Mouse (Mus musculus): Measurements from ENCODE around the gene Coro6. TPM values are rescaled to one million over a fixed set of nuclear protein-coding genes. Genes with fewer than 3 reads are reported as not detected.

The Coro6 gene
- polyA plus RNA-seq, 3 experiments from 2014 or later, result not detected

DNA sequence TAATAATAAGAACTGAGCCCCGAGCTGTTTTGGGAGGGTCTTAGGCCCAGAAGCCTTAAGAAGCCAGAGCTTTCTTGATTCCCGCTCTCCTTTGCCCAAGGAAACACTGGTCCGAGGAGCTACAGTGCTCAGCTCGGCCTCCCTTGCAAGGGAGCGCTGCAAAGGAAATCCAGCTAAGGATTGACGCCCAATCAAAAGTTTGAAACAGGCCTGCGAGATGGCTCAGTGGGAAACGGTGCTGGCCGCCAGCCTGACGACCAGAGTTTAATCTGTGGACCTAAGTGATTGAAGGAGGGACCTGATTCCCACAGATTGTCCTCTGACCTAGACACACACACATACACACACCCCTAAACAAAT is 51.6 kb downstream of the Coro6 start:
- ATAC-seq, result no peak

DNA sequence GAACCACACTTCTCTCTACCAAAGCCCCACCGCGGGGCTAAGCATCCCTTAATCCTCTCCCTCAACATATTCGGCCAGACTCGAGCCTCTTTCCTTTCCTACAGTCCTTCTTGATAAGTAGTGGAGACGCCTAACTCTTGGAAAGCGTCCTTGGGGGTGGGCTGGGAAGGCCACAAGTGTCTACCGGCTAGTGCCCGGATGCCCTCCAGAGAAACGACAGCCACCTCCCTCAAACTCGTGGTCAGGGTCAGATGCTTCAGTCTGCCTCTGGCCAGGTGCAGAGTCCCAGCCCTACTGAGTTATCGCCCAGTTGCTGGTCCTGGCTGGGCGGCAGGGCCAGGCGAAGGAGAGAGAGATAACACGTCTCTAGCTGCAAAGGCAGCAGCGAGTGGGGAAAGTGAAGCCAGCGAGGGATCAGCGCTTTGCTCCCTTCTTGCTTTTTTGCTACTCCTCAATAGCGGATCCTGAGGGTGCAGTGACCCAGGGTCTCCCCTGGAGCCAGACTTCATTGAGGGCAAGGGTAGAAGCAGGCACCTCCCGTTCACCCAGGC is 52.1 kb downstream of the Coro6 start:
- ATAC-seq, result no peak

DNA sequence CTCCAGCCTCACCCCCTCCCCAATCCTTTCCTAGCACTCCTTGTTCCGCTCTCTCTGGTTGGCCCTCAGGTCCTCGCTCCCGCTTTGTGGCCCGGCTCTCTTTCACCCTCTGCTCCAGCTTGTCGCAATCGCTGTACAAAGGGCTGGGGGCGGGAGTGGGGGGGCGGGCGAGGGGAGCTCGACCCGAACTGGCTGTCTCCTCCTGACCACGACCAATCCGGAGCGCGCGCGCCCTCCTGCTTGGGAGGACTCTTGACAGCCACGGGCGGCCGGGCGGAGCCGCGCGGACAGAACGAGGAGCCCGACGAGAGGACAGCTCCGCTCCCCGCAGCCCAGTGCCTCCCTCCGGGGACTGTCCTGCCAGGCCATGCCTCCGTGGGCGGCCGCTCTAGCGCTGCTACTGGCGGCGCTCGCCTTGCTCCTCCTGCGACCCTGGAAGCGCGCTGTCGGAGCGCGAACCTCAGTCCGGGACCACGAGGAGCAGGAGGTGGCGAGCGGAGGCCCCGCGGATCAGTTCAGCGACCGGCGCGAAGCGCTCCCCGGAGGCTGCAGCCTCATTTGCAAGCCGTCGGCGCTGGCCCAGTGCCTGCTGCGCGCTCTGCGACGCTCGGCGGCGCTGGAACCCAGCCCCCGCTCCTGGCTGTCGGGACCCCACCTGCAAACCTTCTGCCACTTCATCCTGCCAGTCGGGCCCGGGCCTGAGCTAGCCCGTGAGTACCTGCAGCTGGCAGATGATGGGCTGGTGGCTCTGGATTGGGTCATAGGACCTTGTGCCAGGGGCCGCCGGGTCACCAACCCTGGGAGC is 52.8 kb downstream of the Coro6 start, which contains the start of gene Abhd15:
TSS of gene Abhd15 (plus strand) at position 290 of the 805 bp plus-strand sequence.
- no peak for ATAC-seq

DNA sequence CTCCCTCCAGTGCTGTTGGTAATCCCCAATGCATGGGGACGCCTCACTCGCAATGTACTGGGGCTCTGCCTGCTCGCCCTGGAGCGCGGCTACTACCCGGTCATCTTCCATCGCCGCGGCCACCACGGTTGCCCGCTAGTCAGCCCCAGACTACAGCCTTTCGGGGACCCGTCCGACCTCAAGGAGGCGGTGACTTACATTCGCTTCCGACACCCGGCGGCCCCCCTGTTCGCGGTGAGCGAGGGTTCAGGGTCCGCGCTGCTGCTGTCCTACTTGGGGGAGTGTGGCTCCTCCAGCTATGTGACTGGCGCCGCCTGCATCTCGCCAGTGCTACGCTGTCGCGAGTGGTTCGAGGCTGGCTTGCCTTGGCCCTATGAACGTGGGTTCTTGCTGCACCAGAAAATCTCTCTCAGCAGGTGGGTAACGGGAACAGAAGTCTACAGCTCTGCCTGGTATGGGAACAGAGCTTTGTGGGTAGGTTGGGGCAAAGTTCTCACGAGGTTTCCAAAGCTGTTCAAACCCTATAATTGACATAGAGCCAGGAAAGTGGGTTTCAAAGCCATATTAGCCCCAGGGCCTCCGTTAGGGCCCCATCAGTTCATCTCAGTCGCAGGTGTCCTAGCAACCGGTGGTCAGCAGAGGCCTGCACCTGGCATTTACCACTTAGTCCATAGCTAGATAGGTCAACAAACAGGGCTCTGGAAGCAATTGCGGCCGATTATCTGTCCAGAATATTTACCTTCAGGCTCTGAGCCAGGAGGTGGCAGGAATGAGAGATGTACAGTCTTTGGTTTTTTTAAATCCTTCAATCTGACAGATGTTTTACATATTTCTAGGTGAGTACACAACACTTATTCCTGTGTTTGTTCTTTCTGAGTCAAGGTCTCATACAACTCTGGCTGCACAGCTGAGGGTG is 53.7 kb downstream of the Coro6 start, which contains the start of gene Trp53i13:
TSS of gene Trp53i13 (minus strand) at position 344 of the 916 bp plus-strand sequence.
- no peak for ATAC-seq

DNA sequence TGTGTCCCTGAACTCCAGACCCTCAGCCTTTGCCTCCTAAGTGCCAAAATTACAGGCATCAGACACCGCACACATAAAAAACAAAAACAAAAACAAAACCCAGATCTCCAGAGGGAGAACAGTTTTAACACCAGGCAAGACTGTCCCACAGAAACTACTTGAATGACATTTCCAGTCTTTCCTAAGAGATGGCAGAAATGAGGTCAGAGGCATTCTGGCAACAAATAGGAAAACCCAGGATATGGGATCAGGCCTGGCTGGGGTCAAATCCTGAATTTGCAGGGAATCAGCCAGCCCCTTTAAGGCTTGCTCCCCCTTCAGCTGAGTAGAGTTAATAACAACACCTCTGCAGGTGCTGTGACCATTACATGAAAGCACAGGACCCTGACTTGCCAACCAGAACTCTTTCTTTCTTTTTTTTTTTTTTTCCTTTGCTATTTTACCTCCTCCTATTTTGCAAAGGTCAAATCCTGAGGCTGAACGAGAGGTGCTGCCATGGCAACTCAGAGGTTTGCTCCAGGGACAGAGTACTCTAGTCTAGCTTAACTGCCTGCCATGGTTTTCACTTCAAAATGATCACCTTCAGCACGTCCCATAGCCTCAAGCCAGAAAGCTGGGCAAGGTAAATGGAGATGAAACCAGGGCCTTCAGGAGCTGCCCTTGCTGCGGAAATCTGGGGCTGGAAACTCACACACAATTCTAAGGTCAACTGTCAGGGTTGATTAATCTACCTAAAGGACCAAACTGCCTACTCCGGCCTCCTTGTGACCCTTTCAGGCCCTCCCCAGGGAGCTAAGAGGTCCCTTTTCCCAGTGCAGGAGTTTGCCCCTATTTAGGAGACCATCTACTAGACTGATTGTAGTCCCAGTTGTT is 54.6 kb downstream of the Coro6 start:
- ATAC-seq, result no peak

DNA sequence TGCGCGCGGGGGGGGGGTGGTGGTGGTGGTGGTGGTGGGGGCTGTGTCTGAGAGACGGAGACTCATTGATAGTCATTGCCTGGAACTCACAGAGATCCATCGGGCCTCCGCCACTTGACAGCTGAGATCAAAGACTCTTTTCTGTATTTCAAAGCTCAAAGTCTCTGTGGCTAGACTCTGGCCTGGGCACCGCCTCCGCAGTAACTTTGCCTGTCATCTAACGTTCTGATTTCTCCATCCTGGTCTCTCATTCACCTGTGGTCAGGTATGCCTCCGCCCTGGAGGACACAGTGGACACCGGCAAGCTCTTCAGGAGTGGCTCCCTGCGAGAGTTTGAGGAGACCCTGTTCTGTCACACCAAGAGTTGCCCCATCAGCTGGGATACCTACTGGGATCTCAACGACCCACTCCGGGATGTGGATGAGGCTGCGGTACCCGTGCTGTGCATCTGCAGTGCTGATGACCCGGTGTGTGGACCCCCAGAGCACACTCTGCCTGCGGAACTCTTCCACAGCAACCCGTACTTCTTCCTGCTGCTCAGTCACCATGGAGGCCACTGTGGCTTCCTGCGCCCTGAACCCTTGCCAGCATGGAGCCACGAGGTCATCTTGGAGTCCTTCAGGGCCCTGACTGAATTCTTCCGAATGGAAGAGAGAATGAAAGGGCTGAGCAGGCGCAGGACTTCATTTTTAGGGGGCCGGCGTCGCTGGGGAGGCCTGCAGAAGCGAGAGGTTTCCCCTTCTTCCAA is 56.0 kb downstream of the Coro6 start:
- no peak for ATAC-seq

DNA sequence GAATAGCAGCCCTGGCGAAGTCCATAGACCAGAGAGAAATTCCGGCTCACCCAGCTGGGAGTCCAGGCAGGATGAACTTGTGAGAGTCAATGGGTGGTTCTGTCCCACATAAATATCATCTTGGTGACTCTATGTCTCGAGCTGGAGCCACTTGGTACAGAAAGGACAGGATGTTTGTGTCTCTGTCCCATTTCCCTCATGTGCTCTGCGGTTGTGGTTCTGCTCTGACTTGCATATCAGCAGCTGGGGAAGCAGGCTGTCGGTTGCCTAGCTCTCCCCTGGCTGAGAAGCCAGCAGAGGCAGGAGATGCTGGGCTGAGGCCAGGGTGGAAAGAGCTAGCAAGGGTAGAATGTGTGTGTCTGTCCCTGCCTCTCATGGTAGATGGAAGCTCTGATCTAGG is 56.8 kb downstream of the Coro6 start, which contains the start of gene Gm10392:
TSS of gene Gm10392 (minus strand) at position 156 of the 400 bp plus-strand sequence.
- ATAC-seq, result peak; percentile 85

Other genes with a start within 250 kb of the Coro6 start
- gene Ssh2, start 246.1 kb upstream of the Coro6 start, polyA plus RNA-seq (2017; shearing (Covaris generic)), result 100 to 1,000 TPM in 1 of 3 experiments, 10 to 100 TPM in 2; 41.1 to 101 (median 73.4) TPM
- 1 to 10 TPM in 1 of 3 experiments, under 1 TPM in 2; 0.39 to 1.6 (median 0.91) TPM for gene Ankrd13b, start 27.3 kb downstream of the Coro6 start, polyA plus RNA-seq (2017; shearing (Covaris generic))
- 10 to 100 TPM in 2 of 3 experiments, 1 to 10 TPM in 1; 9.4 to 13.7 (median 11.0) TPM for gene Git1, start 31.2 kb downstream of the Coro6 start, polyA plus RNA-seq (2017; shearing (Covaris generic))
- 1 to 10 TPM in 2 of 3 experiments, under 1 TPM in 1; 0.88 to 3.8 (median 3.5) TPM for gene Abhd15, start 52.7 kb downstream of the Coro6 start, polyA plus RNA-seq (2017; shearing (Covaris generic))
- gene Trp53i13, start 53.6 kb downstream of the Coro6 start, polyA plus RNA-seq (2017; shearing (Covaris generic)), result 10 to 100 TPM in 1 of 3 experiments, 1 to 10 TPM in 2; 8.5 to 14.3 (median 8.7) TPM
- gene Gm10392, start 56.8 kb downstream of the Coro6 start, polyA plus RNA-seq (2017; shearing (Covaris generic)), result 1 to 10 TPM in 1 of 3 experiments, under 1 TPM in 2; 0.33 to 1.6 (median 0.74) TPM
- gene Taok1, start 145.4 kb downstream of the Coro6 start, polyA plus RNA-seq (2017; shearing (Covaris generic)), result 10 to 100 TPM; 14.8 to 21.5 (median 19.8) TPM
- 10 to 100 TPM; 15.6 to 23.4 (median 16.5) TPM for gene Nufip2, start 223.7 kb downstream of the Coro6 start, polyA plus RNA-seq (2017; shearing (Covaris generic))